Mouse (Mus musculus): ENCODE results near the gene Gaa. TPM values are rescaled to one million over a fixed set of nuclear protein-coding genes. Genes with fewer than 3 reads are reported as not detected.
"Not testable (repeated sequence)": the region's sequence is repeated elsewhere in the genome, so short reads cannot be mapped to it uniquely, and the experiment has no call there.

The Gaa gene
- polyA plus RNA-seq, 1 experiment from 2014 or later, result 117 TPM

DNA sequence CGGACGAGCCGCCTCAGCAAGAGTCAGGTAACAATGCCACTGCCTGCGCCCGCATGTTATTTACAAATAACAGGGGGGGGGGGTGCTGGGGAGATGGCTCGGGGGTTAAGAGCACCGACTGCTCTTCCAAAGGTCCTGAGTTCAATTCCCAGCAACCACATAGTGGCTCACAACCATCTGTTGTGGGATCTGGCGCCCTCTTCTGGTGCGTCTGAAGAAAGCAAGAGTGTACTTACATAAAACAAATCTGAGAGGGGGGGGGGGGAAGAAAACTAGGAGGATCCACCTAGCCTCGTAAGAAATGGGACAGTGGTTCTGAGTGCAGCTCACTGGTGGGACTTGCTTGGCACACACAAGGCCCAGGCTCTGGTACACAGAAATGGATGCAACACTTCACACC is 32.9 kb upstream of the Gaa start:
- H3K4me2 ChIP-seq, result no peak overlapping the region
- H3K27me3 ChIP-seq (replicated peaks), result no peaks in the 10 kb centered on the region
- H3K9ac ChIP-seq, result no peak overlapping the region
- 89% methylated on average over 10 of the region's 10 CpGs for WGBS
- no peak for ATAC-seq (ENCODE audit: insufficient number of reproducible peaks, low FRiP score)
- H3K27ac ChIP-seq (ENCODE audit: poor library complexity, severe bottlenecking), result no peak overlapping the region
- no peak overlapping the region for H3K4me3 ChIP-seq
- peaks cover 5% of the 10 kb centered on the region; the same call in 1 of the 2 replicates for H3K4me1 ChIP-seq (replicated peaks)
- H3K36me3 ChIP-seq, result no peaks in the 10 kb centered on the region
- peaks cover 7% of the 10 kb centered on the region; the same call in 1 of the 2 replicates for H3K9me3 ChIP-seq (replicated peaks)

- no peak overlapping the region for H3K27ac ChIP-seq (ENCODE audit: poor library complexity, severe bottlenecking)
- H3K9ac ChIP-seq, result no peak overlapping the region
- no peaks in the 10 kb centered on the region for H3K27me3 ChIP-seq (replicated peaks)
- no peak overlapping the region for H3K4me3 ChIP-seq
- no peak for ATAC-seq (ENCODE audit: insufficient number of reproducible peaks, low FRiP score)
- no peaks in the 10 kb centered on the region for H3K36me3 ChIP-seq
- peaks cover 7% of the 10 kb centered on the region; the same call in 1 of the 2 replicates for H3K9me3 ChIP-seq (replicated peaks)
- peaks cover 5% of the 10 kb centered on the region; the same call in 1 of the 2 replicates for H3K4me1 ChIP-seq (replicated peaks)
- no peak overlapping the region for H3K4me2 ChIP-seq
- 80% methylated on average over 4 of the region's 4 CpGs for WGBS
Measured at GRCm38 (mm10) chr11:119235596-119235995, 32.1 kb upstream of the Gaa start.

DNA sequence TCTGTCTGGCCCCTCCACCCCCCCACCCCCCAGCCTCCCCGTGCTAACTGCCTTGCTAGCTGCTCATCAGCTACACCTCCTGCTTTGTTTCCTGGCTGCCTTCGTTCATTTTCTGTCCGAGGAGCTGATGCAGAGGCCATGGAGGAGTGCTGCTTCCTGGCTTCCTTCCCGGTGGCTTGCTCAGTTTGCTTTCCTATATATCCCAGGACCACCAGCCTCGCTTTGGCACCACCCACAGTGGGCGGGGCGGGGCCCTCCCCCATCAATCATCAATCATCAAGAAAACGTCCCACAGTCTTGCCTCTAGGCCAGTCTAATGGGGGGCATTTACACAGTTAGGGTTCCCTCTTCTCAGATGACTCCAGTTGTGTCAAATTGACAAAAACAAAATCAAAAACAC is 31.3 kb upstream of the Gaa start:
- no peak overlapping the region for H3K27ac ChIP-seq (ENCODE audit: poor library complexity, severe bottlenecking)
- no peak overlapping the region for H3K4me3 ChIP-seq
- peaks cover 5% of the 10 kb centered on the region; the same call in 1 of the 2 replicates for H3K4me1 ChIP-seq (replicated peaks)
- no peak for ATAC-seq (ENCODE audit: insufficient number of reproducible peaks, low FRiP score)
- H3K4me2 ChIP-seq, result no peak overlapping the region
- H3K36me3 ChIP-seq, result no peaks in the 10 kb centered on the region
- H3K27me3 ChIP-seq (replicated peaks), result no peaks in the 10 kb centered on the region
- H3K9me3 ChIP-seq (replicated peaks), result peaks cover 7% of the 10 kb centered on the region; the same call in 1 of the 2 replicates
- 27% methylated on average over 8 of the region's 8 CpGs for WGBS
- H3K9ac ChIP-seq, result no peak overlapping the region

GRCm38 (mm10) chr11:119237007-119237406 is 30.7 kb upstream of the Gaa start:
- peaks cover 7% of the 10 kb centered on the region; the same call in 1 of the 2 replicates for H3K9me3 ChIP-seq (replicated peaks)
- no peaks in the 10 kb centered on the region for H3K36me3 ChIP-seq
- H3K4me3 ChIP-seq, result no peak overlapping the region
- H3K27ac ChIP-seq (ENCODE audit: poor library complexity, severe bottlenecking), result no peak overlapping the region
- H3K27me3 ChIP-seq (replicated peaks), result no peaks in the 10 kb centered on the region
- no peak overlapping the region for H3K9ac ChIP-seq
- no peak overlapping the region for H3K4me2 ChIP-seq
- ATAC-seq (ENCODE audit: insufficient number of reproducible peaks, low FRiP score), result no peak
- 43% methylated on average over 3 of the region's 3 CpGs for WGBS
- peaks cover 5% of the 10 kb centered on the region; the same call in 1 of the 2 replicates for H3K4me1 ChIP-seq (replicated peaks)

- no peak overlapping the region for H3K27ac ChIP-seq (ENCODE audit: poor library complexity, severe bottlenecking)
- H3K36me3 ChIP-seq, result no peaks in the 10 kb centered on the region
- peaks cover 7% of the 10 kb centered on the region; the same call in 1 of the 2 replicates for H3K9me3 ChIP-seq (replicated peaks)
- H3K4me1 ChIP-seq (replicated peaks), result peaks cover 5% of the 10 kb centered on the region; the same call in 1 of the 2 replicates
- ATAC-seq (ENCODE audit: insufficient number of reproducible peaks, low FRiP score), result peak; percentile 63
- no peaks in the 10 kb centered on the region for H3K27me3 ChIP-seq (replicated peaks)
- H3K4me3 ChIP-seq, result peak overlapping the region; percentile 31
- H3K9ac ChIP-seq, result peak overlapping the region; percentile 38
- H3K4me2 ChIP-seq, result peak overlapping the region; percentile 69
- WGBS, result 26% methylated on average over 20 of the region's 20 CpGs
Measured at GRCm38 (mm10) chr11:119237568-119238304, 30.0 kb upstream of the Gaa start.

DNA sequence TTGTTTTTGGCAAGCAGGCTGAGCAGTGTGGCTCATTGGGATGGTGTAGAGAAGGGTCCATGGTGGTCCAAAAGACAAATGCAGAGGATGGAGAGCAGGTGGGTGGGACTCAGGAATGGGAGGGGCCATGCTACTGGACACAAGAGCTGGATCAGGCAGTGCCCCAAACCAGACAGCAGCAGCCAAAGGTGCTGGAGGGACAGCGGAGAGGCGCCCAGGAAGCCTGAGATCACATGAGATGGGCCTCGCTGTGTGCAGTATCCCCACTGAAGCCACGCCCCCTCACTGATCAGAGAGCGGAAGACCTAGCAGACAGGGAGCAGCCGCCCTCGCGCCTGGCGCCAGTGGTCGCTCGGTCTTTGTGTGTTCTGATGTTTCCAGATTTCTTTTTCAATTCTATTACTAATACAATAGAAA is 29.4 kb upstream of the Gaa start:
- peaks cover 5% of the 10 kb centered on the region; the same call in 1 of the 2 replicates for H3K4me1 ChIP-seq (replicated peaks)
- ATAC-seq (ENCODE audit: insufficient number of reproducible peaks, low FRiP score), result peak; percentile 73
- 4% methylated on average over 11 of the region's 11 CpGs for WGBS
- no peaks in the 10 kb centered on the region for H3K27me3 ChIP-seq (replicated peaks)
- H3K27ac ChIP-seq (ENCODE audit: poor library complexity, severe bottlenecking), result no peak overlapping the region
- peak overlapping the region; percentile 31 for H3K4me3 ChIP-seq
- peak overlapping the region; percentile 48; the same call in 1 of the 2 replicates for H3K9ac ChIP-seq
- peak overlapping the region; percentile 69 for H3K4me2 ChIP-seq
- peaks cover 7% of the 10 kb centered on the region; the same call in 1 of the 2 replicates for H3K9me3 ChIP-seq (replicated peaks)
- H3K36me3 ChIP-seq, result no peaks in the 10 kb centered on the region

DNA sequence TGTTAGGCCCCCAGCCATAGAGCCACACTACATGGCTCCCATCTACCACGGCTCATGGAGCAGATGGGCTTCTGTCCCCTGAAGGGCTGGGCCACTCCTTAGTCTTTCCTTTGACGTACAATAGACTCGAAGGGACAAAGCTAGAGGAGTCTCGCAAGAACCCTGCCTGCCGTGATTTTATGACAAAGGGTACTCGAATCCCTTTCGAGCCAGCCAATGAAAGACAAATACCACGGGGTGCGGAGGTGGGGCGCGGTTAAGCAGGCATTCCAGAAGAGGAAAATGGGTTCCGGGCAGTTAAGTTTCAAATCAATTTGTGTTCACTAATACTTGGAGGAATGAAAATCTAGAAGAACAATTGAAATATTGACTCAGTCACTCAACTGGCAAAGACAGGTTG is 28.2 kb upstream of the Gaa start:
- ATAC-seq (ENCODE audit: insufficient number of reproducible peaks, low FRiP score), result no peak
- 89% methylated on average over 12 of the region's 12 CpGs for WGBS
- H3K36me3 ChIP-seq, result no peaks in the 10 kb centered on the region

DNA sequence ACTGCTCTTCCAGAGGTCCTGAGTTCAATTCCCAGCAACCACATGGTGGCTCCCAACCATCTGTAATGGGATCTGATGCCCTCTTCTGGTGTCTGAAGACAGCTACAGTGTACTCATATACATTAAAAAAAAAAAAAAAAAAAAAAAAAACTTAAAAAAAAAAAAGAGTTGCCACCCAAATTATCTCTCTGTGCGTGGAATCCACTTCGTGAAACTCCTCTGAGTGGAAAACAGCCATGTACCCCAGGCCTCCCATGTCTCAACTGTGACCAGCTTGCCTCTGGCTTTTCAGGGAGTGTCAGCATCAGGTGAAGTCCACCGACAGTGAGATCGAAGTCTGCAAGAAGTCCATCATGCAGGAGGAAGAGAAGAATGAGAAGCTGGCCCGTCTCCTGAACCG is 22.1 kb upstream of the Gaa start:
- not testable (repeated sequence) for ATAC-seq (ENCODE audit: insufficient number of reproducible peaks, low FRiP score); H3K36me3 ChIP-seq; H3K27ac ChIP-seq (ENCODE audit: poor library complexity, severe bottlenecking); H3K9me3 ChIP-seq (replicated peaks); H3K9ac ChIP-seq; H3K4me3 ChIP-seq; H3K4me2 ChIP-seq; H3K27me3 ChIP-seq (replicated peaks)
- H3K4me1 ChIP-seq (replicated peaks), result 0 out of 2 replicates have a peak, but pooled peaks cover 10% of the 10 kb centered on the region
- WGBS, result 87% methylated on average over 6 of the region's 6 CpGs

More for the DNA sequence above, 28.2 kb upstream of the Gaa start:
- Histone ChIP-seq H3K4me2 (no peak overlapping the region), H3K27me3 (replicated peaks) (no peaks in the 10 kb centered on the region), H3K4me1 (replicated peaks) (peaks cover 5% of the 10 kb centered on the region; the same call in 1 of the 2 replicates), H3K9me3 (replicated peaks) (peaks cover 6% of the 10 kb centered on the region; the same call in 1 of the 2 replicates), H3K4me3 (no peak overlapping the region), H3K9ac (no peak overlapping the region), H3K27ac (ENCODE audit: poor library complexity, severe bottlenecking) (no peak overlapping the region)

DNA sequence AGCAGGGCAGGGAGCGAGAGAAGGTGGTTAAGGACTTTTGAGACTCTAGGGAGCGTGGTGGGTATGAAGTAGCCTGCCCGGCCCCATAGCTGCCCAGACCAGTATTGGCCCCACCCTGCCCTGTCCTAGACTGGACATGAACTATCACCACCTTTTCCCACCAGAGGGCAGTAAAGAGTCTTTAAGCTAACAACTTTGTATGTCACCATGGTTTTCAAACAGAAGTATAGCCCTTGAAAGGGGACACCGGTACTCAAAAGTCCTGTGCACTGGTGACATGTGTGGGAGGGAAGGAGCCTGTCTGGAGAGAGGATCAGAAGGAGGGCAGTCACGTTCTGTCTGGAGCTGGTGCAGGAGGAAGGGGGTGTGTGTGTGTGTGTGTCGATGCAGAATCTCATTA is 18.7 kb upstream of the Gaa start:
- H3K27me3 ChIP-seq (replicated peaks), result peaks cover 25% of the 10 kb centered on the region
- no peak; the same call in 1 of the 2 replicates for ATAC-seq (ENCODE audit: insufficient number of reproducible peaks, low FRiP score)
- peaks cover 27% of the 10 kb centered on the region for H3K4me1 ChIP-seq (replicated peaks)
- no peak overlapping the region for H3K4me2 ChIP-seq
- H3K4me3 ChIP-seq, result no peak overlapping the region
- no peaks in the 10 kb centered on the region for H3K36me3 ChIP-seq
- H3K9me3 ChIP-seq (replicated peaks), result peaks cover 3% of the 10 kb centered on the region; the same call in 1 of the 2 replicates
- WGBS, result 20% methylated on average over 6 of the region's 6 CpGs
- H3K27ac ChIP-seq (ENCODE audit: poor library complexity, severe bottlenecking), result no peak overlapping the region
- H3K9ac ChIP-seq, result no peak overlapping the region

GRCm38 (mm10) chr11:119250998-119251397 is 16.7 kb upstream of the Gaa start:
- H3K9me3 ChIP-seq (replicated peaks), result no peaks in the 10 kb centered on the region
- no peaks in the 10 kb centered on the region for H3K36me3 ChIP-seq
- WGBS, result 40% methylated on average over 17 of the region's 17 CpGs
- H3K4me2 ChIP-seq, result no peak overlapping the region
- no peak overlapping the region for H3K27ac ChIP-seq (ENCODE audit: poor library complexity, severe bottlenecking)
- no peak overlapping the region for H3K4me3 ChIP-seq
- no peak for ATAC-seq (ENCODE audit: insufficient number of reproducible peaks, low FRiP score)
- H3K9ac ChIP-seq, result no peak overlapping the region
- peaks cover 27% of the 10 kb centered on the region for H3K4me1 ChIP-seq (replicated peaks)
- peaks cover 25% of the 10 kb centered on the region for H3K27me3 ChIP-seq (replicated peaks)

GRCm38 (mm10) chr11:119252854-119253541 is 14.7 kb upstream of the Gaa start:
- H3K4me3 ChIP-seq, result peak overlapping the region; percentile 28; the same call in 1 of the 2 replicates
- peaks cover 27% of the 10 kb centered on the region for H3K4me1 ChIP-seq (replicated peaks)
- H3K9ac ChIP-seq, result peak overlapping the region; percentile 57; the same call in 1 of the 2 replicates
- H3K36me3 ChIP-seq, result no peaks in the 10 kb centered on the region
- no peak overlapping the region for H3K27ac ChIP-seq (ENCODE audit: poor library complexity, severe bottlenecking)
- H3K27me3 ChIP-seq (replicated peaks), result peaks cover 25% of the 10 kb centered on the region
- WGBS, result 4% methylated on average over 22 of the region's 22 CpGs
- peak; percentile 71; the same call in 1 of the 2 replicates for ATAC-seq (ENCODE audit: insufficient number of reproducible peaks, low FRiP score)
- no peaks in the 10 kb centered on the region for H3K9me3 ChIP-seq (replicated peaks)
- peak overlapping the region; percentile 64 for H3K4me2 ChIP-seq

All from heart, embryonic 12.5 days (tissue).